Mouse (Mus musculus) gastrocnemius, postnatal 36 days (tissue): ENCODE data around the gene Ier2. TPM values are rescaled to one million over a fixed set of nuclear protein-coding genes. Genes with fewer than 3 reads are reported as not detected.

Experiments used
- DNase-seq, 2 experiments: peaks; one replicate each; pipeline ENCODE4 v3.0.0; 2022
- intact Hi-C: fragments of 180-260 bp; cut with DNase I; formaldehyde crosslinking; loops from one replicate; pipeline ENCODE4 v1.15.1; 2025
- total RNA-seq, 2 experiments: library from RNA; stranded (reverse); gene quantifications; 2 replicates each; pipeline ENCODE4 v1.2.3; 2021

Ier2 gene
- total RNA-seq, 2 experiments from 2014 or later, result 5.6 to 9.3 TPM

- DNase-seq, result no peak
- intact Hi-C loops, result no loop called here
Observed at GRCm38 (mm10) chr8:84668081-84668480, 5.4 kb upstream of the Ier2 start.

- DNase-seq, result no peak
- intact Hi-C loops, result no loop called here
Observed at GRCm38 (mm10) chr8:84665385-84665893, 2.8 kb upstream of the Ier2 start.

GRCm38 (mm10) chr8:84664566-84665384 is 2.1 kb upstream of the Ier2 start:
- DNase-seq, result peak; percentile 68 to 72
- intact Hi-C loops, result loop anchor here (5.0 kb wide), 1 partner anchor 38 kb away; the partner anchor contains the start of gene Lyl1

- peak; percentile 98 for DNase-seq
- intact Hi-C loops, result loop anchor here (5.0 kb wide), 1 partner anchor 39 kb away; the partner anchor contains the start of gene Lyl1
Observed at GRCm38 (mm10) chr8:84663483-84664327, 1.1 kb upstream of the Ier2 start.

- intact Hi-C loops, result loop anchor here (2.0 to 5.0 kb wide), 2 partner anchors 23 to 40 kb away; partner anchors contain the start of gene Lyl1
- DNase-seq, result peak in 1 of 2 experiments; percentile 58
Observed at GRCm38 (mm10) chr8:84661961-84662571, 586 bp downstream of the Ier2 start.

GRCm38 (mm10) chr8:84661458-84661871 is 1.2 kb downstream of the Ier2 start:
- intact Hi-C loops, result loop anchor here (2.0 to 5.0 kb wide), 2 partner anchors 23 to 41 kb away; partner anchors contain the start of gene Lyl1
- DNase-seq, result peak; percentile 89 to 92

- intact Hi-C loops, result loop anchor here (2.0 to 5.0 kb wide), 2 partner anchors 22 to 41 kb away; partner anchors contain the start of gene Lyl1
- peak in 1 of 2 experiments; percentile 45 for DNase-seq
Observed at GRCm38 (mm10) chr8:84660819-84661457, 1.7 kb downstream of the Ier2 start.

- intact Hi-C loops, result loop anchor here (2.0 to 5.0 kb wide), 2 partner anchors 21 to 42 kb away; partner anchors contain the start of gene Lyl1
- DNase-seq, result peak; percentile 38 to 43
Observed at GRCm38 (mm10) chr8:84659936-84660818, 2.5 kb downstream of the Ier2 start.

GRCm38 (mm10) chr8:84658951-84659350 is 3.7 kb downstream of the Ier2 start:
- intact Hi-C loops, result no loop called here
- DNase-seq, result no peak

GRCm38 (mm10) chr8:84657680-84658079 is 5.0 kb downstream of the Ier2 start:
- no peak for DNase-seq
- intact Hi-C loops, result no loop called here

- DNase-seq, result no peak
- intact Hi-C loops, result no loop called here
Observed at GRCm38 (mm10) chr8:84657203-84657602, 5.4 kb downstream of the Ier2 start.

- intact Hi-C loops, result no loop called here
- peak; percentile 55 to 56 for DNase-seq
Observed at GRCm38 (mm10) chr8:84656641-84657126, 6.0 kb downstream of the Ier2 start.

GRCm38 (mm10) chr8:84656191-84656525 is 6.5 kb downstream of the Ier2 start:
- intact Hi-C loops, result no loop called here
- DNase-seq, result no peak

GRCm38 (mm10) chr8:84655336-84656190 is 7.1 kb downstream of the Ier2 start:
- intact Hi-C loops, result no loop called here
- DNase-seq, result no peak

GRCm38 (mm10) chr8:84654597-84654996 is 8.1 kb downstream of the Ier2 start:
- intact Hi-C loops, result no loop called here
- no peak for DNase-seq

- DNase-seq, result no peak
- intact Hi-C loops, result no loop called here
Observed at GRCm38 (mm10) chr8:84653092-84653631, 9.5 kb downstream of the Ier2 start.

GRCm38 (mm10) chr8:84650213-84650612 is 12.4 kb downstream of the Ier2 start:
- DNase-seq, result no peak
- intact Hi-C loops, result no loop called here
